Mouse (Mus musculus): Measurements from ENCODE around the gene Ccdc9. TPM values are rescaled to one million over a fixed set of nuclear protein-coding genes. Genes with fewer than 3 reads are reported as not detected.
"Not testable (repeated sequence)": the region's sequence is repeated elsewhere in the genome, so short reads cannot be mapped to it uniquely, and the experiment has no call there.

Ccdc9 gene
- polyA plus RNA-seq, 2 experiments from 2014 or later, result 11.1 to 11.2 TPM

GRCm38 (mm10) chr7:16266593-16266992, 20.0 kb downstream of the Ccdc9 start:
- ATAC-seq, result not testable (repeated sequence)

- ATAC-seq, result no peak
Measured at GRCm38 (mm10) chr7:16265856-16266255, 20.7 kb downstream of the Ccdc9 start.

- no peak for ATAC-seq
Measured at GRCm38 (mm10) chr7:16263843-16264242, 22.8 kb downstream of the Ccdc9 start.

GRCm38 (mm10) chr7:16263015-16263787, 23.4 kb downstream of the Ccdc9 start:
- peak; percentile 68 for ATAC-seq

- no peak for ATAC-seq
Measured at GRCm38 (mm10) chr7:16261097-16261496, 25.5 kb downstream of the Ccdc9 start.

GRCm38 (mm10) chr7:16259110-16259590, 27.4 kb downstream of the Ccdc9 start, which contains the start of gene C5ar1:
Gene C5ar1, minus strand, starts transcription at chr7:16259540.
- no peak for ATAC-seq

GRCm38 (mm10) chr7:16257830-16258229, 28.8 kb downstream of the Ccdc9 start:
- ATAC-seq, result no peak

GRCm38 (mm10) chr7:16255963-16256362, 30.6 kb downstream of the Ccdc9 start:
- not testable (repeated sequence) for ATAC-seq

GRCm38 (mm10) chr7:16254195-16254594, 32.4 kb downstream of the Ccdc9 start:
- ATAC-seq, result no peak

- no peak for ATAC-seq
Measured at GRCm38 (mm10) chr7:16250687-16251086, 35.9 kb downstream of the Ccdc9 start.

- ATAC-seq, result no peak
Measured at GRCm38 (mm10) chr7:16245958-16246357, 40.6 kb downstream of the Ccdc9 start.

GRCm38 (mm10) chr7:16244067-16244466, 42.5 kb downstream of the Ccdc9 start, which contains the start of gene C5ar2:
Gene C5ar2, minus strand, starts transcription at chr7:16244154.
- no peak for ATAC-seq

GRCm38 (mm10) chr7:16242198-16242597, 44.4 kb downstream of the Ccdc9 start:
- ATAC-seq, result no peak

- no peak for ATAC-seq
Measured at GRCm38 (mm10) chr7:16241787-16242186, 44.8 kb downstream of the Ccdc9 start.

GRCm38 (mm10) chr7:16240978-16241303, 45.7 kb downstream of the Ccdc9 start:
- ATAC-seq, result no peak

GRCm38 (mm10) chr7:16240281-16240977, 46.2 kb downstream of the Ccdc9 start:
- no peak for ATAC-seq

- no peak for ATAC-seq
Measured at GRCm38 (mm10) chr7:16239554-16239997, 47.0 kb downstream of the Ccdc9 start.

GRCm38 (mm10) chr7:16229869-16230268, 56.7 kb downstream of the Ccdc9 start:
- no peak for ATAC-seq

Other genes with a start within 250 kb of the Ccdc9 start
- 1 to 10 TPM; 3.7 TPM for gene Bicra, start 238.9 kb downstream of the Ccdc9 start, polyA plus RNA-seq (2017; shearing (Covaris generic))
- under 1 TPM in 1 of 2 experiments, not detected in 1; 0.11 TPM for gene Zfp541, start 225.0 kb downstream of the Ccdc9 start, polyA plus RNA-seq (2017; shearing (Covaris generic))
- gene Napa, start 188.3 kb downstream of the Ccdc9 start, polyA plus RNA-seq (2017; shearing (Covaris generic)), result 100 to 1,000 TPM; 162 to 259 TPM
- 10 to 100 TPM; 18.6 to 21.8 TPM for gene Kptn, start 166.9 kb downstream of the Ccdc9 start, polyA plus RNA-seq (2017; shearing (Covaris generic))
- gene Slc8a2, start 157.0 kb downstream of the Ccdc9 start, polyA plus RNA-seq (2017; shearing (Covaris generic)), result not detected
- gene Meis3, start 111.7 kb downstream of the Ccdc9 start, polyA plus RNA-seq (2017; shearing (Covaris generic)), result 10 to 100 TPM; 11.0 to 17.9 TPM
- gene Dhx34, start 64.8 kb downstream of the Ccdc9 start, polyA plus RNA-seq (2017; shearing (Covaris generic)), result 10 to 100 TPM in 1 of 2 experiments, 1 to 10 TPM in 1; 7.0 to 10.9 TPM
- not detected for gene C5ar2, start 42.6 kb downstream of the Ccdc9 start, polyA plus RNA-seq (2017; shearing (Covaris generic))
- not detected for gene C5ar1, start 27.3 kb downstream of the Ccdc9 start, polyA plus RNA-seq (2017; shearing (Covaris generic))
- gene Inafm1, start 13.2 kb downstream of the Ccdc9 start, polyA plus RNA-seq (2017; shearing (Covaris generic)), result 1 to 10 TPM; 1.8 to 2.8 TPM
- gene Bbc3, start 21.6 kb upstream of the Ccdc9 start, polyA plus RNA-seq (2017; shearing (Covaris generic)), result 1 to 10 TPM in 1 of 2 experiments, under 1 TPM in 1; 0.43 to 1.5 TPM
- gene Sae1, start 101.0 kb upstream of the Ccdc9 start, polyA plus RNA-seq (2017; shearing (Covaris generic)), result 100 to 1,000 TPM in 1 of 2 experiments, 10 to 100 TPM in 1; 75.9 to 106 TPM
- gene Zc3h4, start 114.1 kb upstream of the Ccdc9 start, polyA plus RNA-seq (2017; shearing (Covaris generic)), result 10 to 100 TPM; 14.0 to 16.1 TPM
- gene Tmem160, start 166.0 kb upstream of the Ccdc9 start, polyA plus RNA-seq (2017; shearing (Covaris generic)), result 1 to 10 TPM; 5.7 to 9.2 TPM
- gene Npas1, start 190.9 kb upstream of the Ccdc9 start, polyA plus RNA-seq (2017; shearing (Covaris generic)), result under 1 TPM in 1 of 2 experiments, not detected in 1; 0.22 TPM